Mouse (Mus musculus) retina, embryonic 14.5 days (tissue): ENCODE results near the gene Fam181a.

Experiments used
- DNase-seq: peaks from one replicate; pipeline ENCODE4 v3.0.0-alpha.2; 2015; ENCODE audit warnings: low spot score

Gene Fam181a

DNA sequence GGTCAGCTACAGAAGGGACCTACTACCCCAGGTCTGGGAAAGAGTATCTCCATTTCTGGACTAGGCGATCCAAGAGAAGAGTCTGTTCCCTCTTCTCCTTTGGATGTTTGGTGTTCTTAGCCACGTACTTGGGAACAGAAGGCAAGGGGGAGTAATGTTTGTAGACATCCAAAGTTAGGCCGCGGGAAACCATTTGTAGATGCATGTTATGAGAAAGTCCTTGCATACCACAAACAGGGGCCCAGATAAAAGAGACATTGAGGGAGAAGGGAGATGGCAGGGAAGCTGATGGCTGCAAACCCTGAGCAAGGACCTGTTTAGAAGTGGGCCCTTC lies 45.6 kb downstream of the Fam181a start:
- DNase-seq, result no peak

DNA sequence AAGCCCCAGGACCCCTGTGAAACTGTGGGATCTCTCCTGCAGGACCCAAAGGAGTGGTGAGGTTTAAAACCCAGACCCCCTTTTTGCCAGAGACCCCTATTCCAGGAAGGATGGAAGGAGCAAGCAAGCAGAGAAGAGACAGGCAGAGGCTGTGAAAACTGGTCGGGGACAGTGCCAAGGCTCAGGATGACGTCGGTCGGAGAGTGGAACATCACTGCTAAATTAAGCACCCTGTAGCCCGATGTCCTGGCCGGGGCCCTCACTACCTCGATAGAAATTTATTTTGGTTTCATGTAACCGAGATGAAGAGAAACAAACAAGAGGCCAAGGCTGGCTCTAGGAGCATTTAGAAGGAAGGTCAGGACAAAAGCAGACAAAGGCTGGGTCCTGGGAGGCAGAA lies 47.4 kb downstream of the Fam181a start:
- no peak for DNase-seq

- DNase-seq, result no peak
Observed at GRCm38 (mm10) chr12:103358951-103359801, 48.4 kb downstream of the Fam181a start.

DNA sequence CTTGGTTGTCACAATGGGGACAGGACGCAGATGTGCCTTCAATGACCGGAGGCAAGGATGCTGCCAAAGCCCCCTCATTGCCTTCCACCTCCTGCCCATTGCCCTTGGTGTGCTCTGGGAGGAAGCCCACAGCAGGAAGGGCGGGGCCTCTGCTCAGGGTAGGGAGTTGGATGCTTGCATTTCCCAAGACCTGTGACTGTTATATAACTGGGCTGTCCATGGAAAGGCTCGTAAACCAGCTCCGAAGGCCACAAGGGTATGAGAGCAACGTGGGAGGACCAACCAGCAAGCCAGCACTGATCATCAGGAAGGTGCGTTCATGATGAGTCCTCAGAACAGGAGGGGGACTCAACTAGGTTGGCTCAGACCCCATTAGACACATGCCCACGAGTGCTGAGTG lies 50.0 kb downstream of the Fam181a start:
- DNase-seq, result no peak

DNA sequence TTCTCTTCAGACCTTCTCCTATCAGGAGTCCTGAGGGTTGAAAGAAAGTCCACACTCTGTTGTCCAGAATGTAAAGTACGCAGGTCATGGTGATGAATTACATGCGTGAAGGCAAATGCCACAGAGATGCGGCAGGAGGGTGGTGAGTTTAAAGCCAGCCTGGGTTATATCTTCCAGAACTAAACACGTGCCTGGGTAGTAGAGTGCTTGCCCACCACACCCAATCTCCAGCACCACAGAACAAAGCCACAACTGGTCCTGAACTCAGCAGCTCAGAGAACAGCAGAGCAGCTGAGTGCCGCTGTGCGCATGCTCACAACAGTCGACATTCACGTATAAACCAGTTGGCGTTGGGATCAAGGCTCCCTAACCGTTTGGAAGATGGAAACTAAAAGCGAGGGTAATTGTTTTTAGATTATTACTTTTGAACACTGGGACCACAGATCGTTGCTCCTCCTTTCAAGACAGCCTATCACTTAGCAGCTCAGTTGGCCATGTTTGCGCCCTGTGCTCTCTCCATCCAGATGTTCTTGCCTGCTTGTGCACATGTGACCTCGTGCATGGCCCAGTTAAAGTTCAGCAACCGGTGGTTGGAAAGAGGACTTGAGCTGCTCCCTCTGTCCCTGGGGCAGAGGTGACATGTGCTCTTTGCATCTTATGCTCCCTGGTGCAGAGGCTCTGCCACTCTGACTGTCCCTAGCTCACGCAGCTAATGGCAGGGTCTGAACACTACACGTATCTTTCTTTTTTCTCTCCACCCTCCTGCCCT lies 50.9 kb downstream of the Fam181a start:
- no peak for DNase-seq

GRCm38 (mm10) chr12:103362336-103362735 lies 51.6 kb downstream of the Fam181a start:
- DNase-seq, result no peak
